23 mouse cellular contexts compared by ENCODE assay signal in the genomic region with DNA sequence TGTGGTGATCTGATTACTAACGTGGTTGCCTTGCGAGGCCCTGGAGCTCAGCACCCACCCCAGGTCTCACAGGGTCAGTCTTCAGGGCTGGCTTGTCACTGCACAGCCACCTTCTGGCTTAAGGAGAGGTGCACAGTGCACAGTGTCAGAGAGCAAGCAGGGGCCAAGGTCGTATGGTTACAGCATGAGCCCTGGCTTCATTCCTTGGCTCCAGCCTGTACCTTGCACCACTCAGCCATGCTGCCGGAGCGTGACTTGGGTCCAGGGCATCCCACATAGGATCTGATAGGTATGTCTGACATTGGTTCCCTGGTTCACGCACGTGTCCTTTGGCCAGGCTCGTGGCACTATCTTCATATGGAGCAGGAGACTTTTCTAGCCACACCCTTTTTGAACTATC.
DNase-seq lines count a peak whose midpoint lies in the region; ATAC-seq and TF ChIP-seq lines count a peak whose summit lies in the region.
"Had no signal": no experiment of that assay in that cellular context is flagged by ENCODE, and none has a peak within 500 bp of the region (broad histone marks: within the 10 kb centered on the region; RNA-seq: fewer than 3 reads in every experiment).

No protein-coding gene starts in this region.

- intact Hi-C loops in gastrocnemius, adult 2 months (cut with DNase I) = loop anchor here (2.0 to 5.0 kb wide), 2 partner anchors 25 to 37 kb away; no protein-coding TSS in a partner anchor

- peaks cover 5% of the 10 kb centered on the region; the same call in 1 of the 2 replicates for H3K4me1 ChIP-seq in hindbrain, postnatal 0 days (ENCODE audit: insufficient read depth, low read length)

- H3K27me3 ChIP-seq in hindbrain, postnatal 0 days (ENCODE audit: insufficient read depth, low read length) = no peaks in the 10 kb centered on the region
- H3K27me3 ChIP-seq: hindbrain, embryonic 13.5 days had no signal

- H3K4me2 ChIP-seq in hindbrain, postnatal 0 days (ENCODE audit: low read depth, low read length) = no peak overlapping the region
- H3K4me2 ChIP-seq: heart, embryonic 11.5 days; hindbrain, embryonic 13.5 days; liver, embryonic 11.5 days; lung, embryonic 14.5 days had no signal

- no peak for TF ChIP-seq CTCF in gastrocnemius, adult 2 months (IDR thresholded peaks at IDR 0.05)
- TF ChIP-seq CTCF in hindbrain, postnatal 0 days (IDR thresholded peaks at IDR 0.05; ENCODE audit: low read depth) = no peak

- peak overlapping the region; percentile 93; the same call in 1 of the 2 replicates for H3K27ac ChIP-seq in gastrocnemius, adult 2 months
- H3K27ac ChIP-seq in hindbrain, postnatal 0 days = no peak overlapping the region
- H3K27ac ChIP-seq: hindbrain, embryonic 13.5 days; left cerebral cortex, adult 2 months; limb, embryonic 10.5 days had no signal

- H3K36me3 ChIP-seq in hindbrain, postnatal 0 days (ENCODE audit: insufficient read depth, low read length) = no peaks in the 10 kb centered on the region
- H3K36me3 ChIP-seq: hindbrain, embryonic 13.5 days; limb, embryonic 10.5 days had no signal

- no peak overlapping the region for H3K4me3 ChIP-seq in gastrocnemius, adult 2 months
- H3K4me3 ChIP-seq in hindbrain, postnatal 0 days (ENCODE audit: low read length) = no peak overlapping the region
- H3K4me3 ChIP-seq: hindbrain, embryonic 13.5 days; left cerebral cortex, adult 2 months; limb, embryonic 10.5 days had no signal

- peak; percentile 36 for DNase-seq in gastrocnemius, adult 2 months
- no peak for DNase-seq in gastrocnemius, postnatal 25 days
- peak; percentile 75 for DNase-seq in adrenal gland, postnatal 14 days
- DNase-seq in kidney, adult 8-10 months = peak; percentile 81 to 87
- DNase-seq in kidney, postnatal 36 days = peak; percentile 81 to 85
- no peak for DNase-seq in urinary bladder, postnatal 4 days (ENCODE audit: low spot score in 2 of 2)
- no peak for DNase-seq in hindbrain, postnatal 0 days (ENCODE audit: low spot score)
- DNase-seq: cerebellum, adult 11-12 months; cerebellum, postnatal 14 days; embryo, embryonic 11 days; heart, postnatal 14 days; lung, embryonic 14.5 days; lung, postnatal 4 days; retina, postnatal 1 day; thymus, postnatal 14 days had no signal

- WGBS in hindbrain, postnatal 0 days = 91% methylated on average over 8 of the region's 8 CpGs

- no peaks in the 10 kb centered on the region for H3K9me3 ChIP-seq in hindbrain, postnatal 0 days (ENCODE audit: low read length)
- H3K9me3 ChIP-seq: G1E; hindbrain, embryonic 13.5 days; limb, embryonic 10.5 days had no signal

- no peak for ATAC-seq in hindbrain, postnatal 0 days
- ATAC-seq: activated CD4-positive, CD25-positive, alpha-beta regulatory T cell, adult 4 months; forebrain, embryonic 16.5 days had no signal

- H3K9ac ChIP-seq in hindbrain, postnatal 0 days (replicated peaks; ENCODE audit: low read length) = no peak overlapping the region
- H3K9ac ChIP-seq: hindbrain, embryonic 13.5 days; lung, embryonic 14.5 days had no signal

Comparison
In these comparisons a context has a peak if more than half of its experiments do, and no peak if none do; other contexts are left out.
1. DNase-seq: peak in gastrocnemius, adult 2 months (single experiment), adrenal gland, postnatal 14 days (single experiment), kidney, adult 8-10 months (2 of 2) and kidney, postnatal 36 days (2 of 2); none in gastrocnemius, postnatal 25 days (single experiment), urinary bladder, postnatal 4 days (0 of 2) and hindbrain, postnatal 0 days (single experiment).